In the genomic region with DNA sequence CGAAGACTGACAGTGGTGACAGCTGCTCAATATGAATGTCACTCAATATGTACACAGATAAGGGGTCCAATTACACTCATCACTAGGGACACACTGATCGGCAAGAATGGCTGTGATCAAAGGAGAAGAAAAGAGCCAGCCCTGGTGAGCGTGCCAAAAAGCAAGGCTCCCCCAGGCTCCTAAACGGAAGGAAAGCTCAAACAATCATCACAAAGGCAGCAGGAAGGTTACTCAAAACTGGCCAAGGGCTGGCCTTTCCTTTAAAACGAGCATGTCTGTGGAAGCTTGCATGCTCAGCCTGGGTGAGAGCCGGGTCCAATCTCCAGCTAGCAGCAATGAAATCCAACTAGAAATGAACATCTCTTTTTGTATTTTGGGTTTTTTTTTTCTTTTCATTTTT, we compare ENCODE assay signal across 10 mouse cellular contexts. TPM values are rescaled to one million over a fixed set of nuclear protein-coding genes. Genes with fewer than 3 reads are reported as not detected.
DNase-seq lines count a peak whose midpoint lies in the region; ATAC-seq and TF ChIP-seq lines count a peak whose summit lies in the region.
"Had no signal": no experiment of that assay in that cellular context is flagged by ENCODE, and none has a peak within 500 bp of the region (broad histone marks: within the 10 kb centered on the region; RNA-seq: fewer than 3 reads in every experiment).

No protein-coding gene starts in this region.

- H3K9ac ChIP-seq in hindbrain, embryonic 13.5 days: 0 out of 2 replicates have a peak overlapping the region, but pooled peaks have one; percentile 8
- no peak overlapping the region for H3K9ac ChIP-seq in lung, embryonic 15.5 days
- H3K9ac ChIP-seq in midbrain, postnatal 0 days (replicated peaks; ENCODE audit: low read length, poor library complexity, severe bottlenecking): no peak overlapping the region
- H3K9ac ChIP-seq: limb, embryonic 15.5 days had no signal

- peak overlapping the region; percentile 33; the same call in 1 of the 2 replicates for H3K27ac ChIP-seq in layer of hippocampus, adult 2 months
- peak overlapping the region; percentile 83 for H3K27ac ChIP-seq in hindbrain, embryonic 13.5 days
- peak overlapping the region; percentile 38 for H3K27ac ChIP-seq in lung, embryonic 15.5 days
- peak overlapping the region; percentile 55 for H3K27ac ChIP-seq in midbrain, postnatal 0 days (ENCODE audit: low read depth, low read length)
- H3K27ac ChIP-seq: limb, embryonic 15.5 days had no signal

- H3K4me3 ChIP-seq in layer of hippocampus, adult 2 months: no peak overlapping the region
- H3K4me3 ChIP-seq in hindbrain, embryonic 13.5 days: no peak overlapping the region
- H3K4me3 ChIP-seq in lung, embryonic 15.5 days: no peak overlapping the region
- H3K4me3 ChIP-seq in midbrain, postnatal 0 days (ENCODE audit: low read depth, low read length): no peak overlapping the region
- H3K4me3 ChIP-seq: limb, embryonic 15.5 days had no signal

- no peak for DNase-seq in layer of hippocampus, adult 2 months (ENCODE audit: low spot score in 2 of 2)
- no peak for DNase-seq in layer of hippocampus, adult 9-11 months
- DNase-seq in midbrain, postnatal 0 days (ENCODE audit: low spot score): no peak
- no peak for DNase-seq in left cerebral cortex, adult 9 months (ENCODE audit: low spot score in 2 of 2)
- DNase-seq in frontal cortex, postnatal 14 days (ENCODE audit: low spot score in 2 of 2): no peak
- DNase-seq: thymus, postnatal 4 days had no signal

- H3K4me1 ChIP-seq in hindbrain, embryonic 13.5 days (replicated peaks): peaks cover 22% of the 10 kb centered on the region
- peaks cover 15% of the 10 kb centered on the region; the same call in 1 of the 2 replicates for H3K4me1 ChIP-seq in lung, embryonic 15.5 days
- H3K4me1 ChIP-seq in midbrain, postnatal 0 days (ENCODE audit: insufficient read depth, low read length): no peaks in the 10 kb centered on the region
- H3K4me1 ChIP-seq: limb, embryonic 15.5 days had no signal

- H3K4me2 ChIP-seq in hindbrain, embryonic 13.5 days: no peak overlapping the region
- H3K4me2 ChIP-seq in lung, embryonic 15.5 days: no peak overlapping the region
- H3K4me2 ChIP-seq in midbrain, postnatal 0 days (ENCODE audit: low read depth, low read length, poor library complexity, severe bottlenecking): no peak overlapping the region
- H3K4me2 ChIP-seq: limb, embryonic 15.5 days had no signal

- H3K36me3 ChIP-seq in hindbrain, embryonic 13.5 days: peaks cover 41% of the 10 kb centered on the region
- no peaks in the 10 kb centered on the region for H3K36me3 ChIP-seq in lung, embryonic 15.5 days
- H3K36me3 ChIP-seq in midbrain, postnatal 0 days (ENCODE audit: insufficient read depth, low read length): peaks cover 18% of the 10 kb centered on the region

- 34% methylated on average over 6 of the region's 6 CpGs for WGBS in hindbrain, embryonic 13.5 days
- 23% methylated on average over 6 of the region's 6 CpGs for WGBS in lung, embryonic 15.5 days
- 15% methylated on average over 6 of the region's 6 CpGs for WGBS in midbrain, postnatal 0 days

- H3K27me3 ChIP-seq in hindbrain, embryonic 13.5 days: no peaks in the 10 kb centered on the region
- H3K27me3 ChIP-seq in lung, embryonic 15.5 days: no peaks in the 10 kb centered on the region
- no peaks in the 10 kb centered on the region for H3K27me3 ChIP-seq in midbrain, postnatal 0 days (ENCODE audit: insufficient read depth, low read length)
- H3K27me3 ChIP-seq: limb, embryonic 15.5 days had no signal

- TF ChIP-seq CTCF in layer of hippocampus, adult 2 months (conservative IDR thresholded peaks at IDR 0.05): no peak
- TF ChIP-seq CTCF in midbrain, postnatal 0 days (IDR thresholded peaks at IDR 0.05): no peak

- ATAC-seq in hindbrain, embryonic 13.5 days (ENCODE audit: low FRiP score): no peak
- no peak for ATAC-seq in lung, embryonic 15.5 days (ENCODE audit: borderline replicate concordance, extremely low read depth, low FRiP score, low TSS enrichment)
- ATAC-seq in midbrain, postnatal 0 days (ENCODE audit: low FRiP score): no peak
- ATAC-seq in erythroid progenitor cell, adult 5-6 weeks (replicated peaks; ENCODE audit: low FRiP score, poor library complexity, severe bottlenecking): no peak

- no peaks in the 10 kb centered on the region for H3K9me3 ChIP-seq in hindbrain, embryonic 13.5 days
- no peaks in the 10 kb centered on the region for H3K9me3 ChIP-seq in lung, embryonic 15.5 days
- no peaks in the 10 kb centered on the region for H3K9me3 ChIP-seq in midbrain, postnatal 0 days (ENCODE audit: low read length)
- H3K9me3 ChIP-seq: limb, embryonic 15.5 days had no signal

RNA-seq across cellular contexts. Expression of a gene that starts 39.2 kb away (rescaled TPM):
- 10 to 100 TPM; 38.4 to 40.3 TPM for total RNA-seq in layer of hippocampus, adult 2 months (2021)
- 46.1 and 48.6 TPM in 2 replicates for polyA plus RNA-seq in hindbrain, embryonic 13.5 days (2015; fragmentation: Nextera tagmentation; extraction: Ambion mirVana)
- 21.9 and 23.6 TPM in 2 replicates for polyA plus RNA-seq in lung, embryonic 15.5 days (2015; fragmentation: Nextera tagmentation; extraction: Ambion mirVana)
- total RNA-seq in midbrain, postnatal 0 days (2014; rRNA removed): 48.1 and 48.7 TPM in 2 replicates
- 36.0 and 37.0 TPM in 2 replicates for polyA plus RNA-seq in midbrain, postnatal 0 days (2015; fragmentation: Nextera tagmentation; extraction: Ambion mirVana)
- 0.36 and 1.7 TPM in 2 replicates for total RNA-seq in erythroid progenitor cell, adult 5-6 weeks (2015; ENCODE audit: low replicate concordance)
- not detected in 2 replicates for total RNA-seq in erythroid progenitor cell, adult 5-6 weeks (2017; ENCODE audit: low replicate concordance)

Comparison
In these comparisons a context has a peak if more than half of its experiments do, and no peak if none do; other contexts are left out.
1. H3K27ac ChIP-seq: peak in every context shown above with its lines; median percentile 83 in hindbrain, embryonic 13.5 days; 55 in midbrain, postnatal 0 days; 38 in lung, embryonic 15.5 days; 33 in layer of hippocampus, adult 2 months.
2. RNA of a gene that starts 39.2 kb away (total RNA-seq): 48.1 to 48.7 TPM in midbrain, postnatal 0 days and 38.4 to 40.3 TPM in layer of hippocampus, adult 2 months; 0.36 to 1.7 TPM in erythroid progenitor cell, adult 5-6 weeks; every median in the first group is over 10 times any median in the second.